Mouse (Mus musculus) kidney, postnatal 0 days (tissue): ENCODE measurements around the gene Cldn18. TPM values are rescaled to one million over a fixed set of nuclear protein-coding genes. Genes with fewer than 3 reads are reported as not detected.

Experiments
- ATAC-seq: fragments of 200-750 bp; cut with Nextera tagmentation; replicated peaks from 2 replicates; pipeline ENCODE4 v1.8.0; 2017; ENCODE audit warnings: low read depth, moderate number of reproducible peaks, moderate TSS enrichment, moderate library complexity; ENCODE audit not compliant: low FRiP score
- DNase-seq: peaks from one replicate; pipeline ENCODE4 v3.0.0-alpha.2; 2016; ENCODE audit warnings: low spot score
- H3K27ac ChIP-seq: fragments of 300-500 bp; sonication (generic); 2 replicates; pipeline ENCODE4 v1.5.1; 2014; ENCODE audit warnings: mild to moderate bottlenecking
- H3K27me3 ChIP-seq: fragments of 300-500 bp; sonication (generic); 2 replicates; pipeline ENCODE4 v1.6.1; 2014; ENCODE audit warnings: low read length, mixed read lengths; ENCODE audit not compliant: insufficient read depth
- H3K36me3 ChIP-seq: fragments of 300-500 bp; sonication (generic); 2 replicates; pipeline ENCODE4 v1.6.1; 2014; ENCODE audit warnings: low read length, mixed read lengths; ENCODE audit not compliant: insufficient read depth
- H3K4me1 ChIP-seq: fragments of 300-500 bp; sonication (generic); replicated peaks from 2 replicates; pipeline ENCODE4 v1.6.1; 2014; ENCODE audit warnings: antibody characterized with exemption, low read length, mixed read lengths; ENCODE audit not compliant: insufficient read depth
- H3K4me2 ChIP-seq: fragments of 300-500 bp; sonication (generic); 2 replicates; pipeline ENCODE4 v1.6.1; 2014; ENCODE audit warnings: mild to moderate bottlenecking, low read length, moderate library complexity, mixed read lengths
- H3K4me3 ChIP-seq: fragments of 300-500 bp; sonication (generic); replicated peaks from 2 replicates; pipeline ENCODE4 v1.5.1; 2014; ENCODE audit warnings: low read depth, low read length
- H3K9ac ChIP-seq: fragments of 300-500 bp; sonication (generic); 2 replicates; pipeline ENCODE4 v1.6.1; 2014; ENCODE audit warnings: low read depth, low read length
- H3K9me3 ChIP-seq: fragments of 300-500 bp; sonication (generic); replicated peaks from 2 replicates; pipeline ENCODE4 v1.6.1; 2016; ENCODE audit warnings: low read length, inconsistent platforms, mixed read lengths
- CTCF ChIP-seq: IDR thresholded peaks from 2 replicates; pipeline ENCODE4 v1.5.1; 2016; ENCODE audit warnings: antibody characterized with exemption, low read depth, mild to moderate bottlenecking, moderate library complexity
- whole genome bisulfite sequencing: fragments of 180-500 bp; shearing (Covaris S2); extraction: QIAGEN DNeasy Blood & Tissue Kit; methylation state at CpG from one replicate; pipeline ENCODE4 v1.1.7; 2014; 5-methylcytosine and 5-hydroxymethylcytosine counted together
- polyA plus RNA-seq: library from polyadenylated mRNA; unstranded; fragments of >200 nt; fragmentation: Nextera tagmentation; extraction: Ambion mirVana; gene quantifications from 2 replicates; pipeline ENCODE4 v1.2.1, GENCODE M21; 2015

Gene Cldn18
- polyA plus RNA-seq, 1 experiment from 2014 or later: not detected

GRCm38 (mm10) chr9:99646102-99646501 lies 71.0 kb downstream of the Cldn18 start:
- WGBS: 92% methylated on average over 6 of the region's 6 CpGs
- H3K36me3 ChIP-seq: peaks cover 50% of the 10 kb centered on the region

GRCm38 (mm10) chr9:99645416-99645815 lies 71.7 kb downstream of the Cldn18 start:
- DNase-seq (no peak), ATAC-seq (no peak)
- Histone ChIP-seq H3K27me3 (no peaks in the 10 kb centered on the region), H3K4me2 (no peak overlapping the region), H3K9ac (no peak overlapping the region), H3K4me3 (no peak overlapping the region), H3K4me1 (no peaks in the 10 kb centered on the region), H3K36me3 (peaks cover 43% of the 10 kb centered on the region), H3K27ac (no peak overlapping the region), H3K9me3 (no peaks in the 10 kb centered on the region)
- no peak for TF ChIP-seq CTCF
- 91% methylated on average over 6 of the region's 6 CpGs for WGBS

More at GRCm38 (mm10) chr9:99646102-99646501, 71.0 kb downstream of the Cldn18 start:
- Histone ChIP-seq H3K4me2 (no peak overlapping the region), H3K4me3 (no peak overlapping the region), H3K27ac (no peak overlapping the region), H3K27me3 (no peaks in the 10 kb centered on the region), H3K9me3 (no peaks in the 10 kb centered on the region), H3K9ac (no peak overlapping the region), H3K4me1 (no peaks in the 10 kb centered on the region)
- TF ChIP-seq CTCF: no peak
- DNase-seq (no peak), ATAC-seq (no peak)

GRCm38 (mm10) chr9:99639957-99640356 lies 77.1 kb downstream of the Cldn18 start:
- no peak overlapping the region for H3K27ac ChIP-seq
- no peaks in the 10 kb centered on the region for H3K27me3 ChIP-seq
- H3K36me3 ChIP-seq: peaks cover 23% of the 10 kb centered on the region; the same call in 1 of the 2 replicates
- no peaks in the 10 kb centered on the region for H3K9me3 ChIP-seq
- no peak overlapping the region for H3K4me2 ChIP-seq
- no peak overlapping the region for H3K9ac ChIP-seq
- no peak for TF ChIP-seq CTCF
- DNase-seq (no peak), ATAC-seq (no peak)
- H3K4me3 ChIP-seq: no peak overlapping the region
- no peaks in the 10 kb centered on the region for H3K4me1 ChIP-seq
- WGBS: 85% methylated on average over 5 of the region's 5 CpGs

Other genes with a start within 250 kb of the Cldn18 start
- gene Armc8, start 148.4 kb downstream of the Cldn18 start, polyA plus RNA-seq: 15.8 and 18.9 TPM in 2 replicates
- 17.0 and 21.2 TPM in 2 replicates for gene Dbr1, start 141.5 kb downstream of the Cldn18 start, polyA plus RNA-seq
- 1.2 and 2.0 TPM in 2 replicates for gene A4gnt, start 104.8 kb downstream of the Cldn18 start, polyA plus RNA-seq
- gene Dzip1l, start 87.8 kb downstream of the Cldn18 start, polyA plus RNA-seq: 17.3 and 18.7 TPM in 2 replicates
- gene Sox14, start 158.9 kb upstream of the Cldn18 start, polyA plus RNA-seq: not detected in 2 replicates